Mouse (Mus musculus) embryo, embryonic 11.5 days (tissue): Measurements from ENCODE around the gene Ano5.

Experiments
- DNase-seq: peaks from one replicate; pipeline ENCODE4 v3.0.0-alpha.2; 2012; ENCODE audit warnings: low read depth, low spot score

Gene Ano5

GRCm38 (mm10) chr7:51629206-51629605, 118.4 kb downstream of the Ano5 start:
- DNase-seq: no peak

- no peak for DNase-seq
These were observed 120.3 kb downstream of the Ano5 start for GRCm38 (mm10) chr7:51631171-51631570.

- DNase-seq: no peak
These were observed 121.9 kb downstream of the Ano5 start for GRCm38 (mm10) chr7:51632543-51633229.

- DNase-seq: no peak
These were observed 122.5 kb downstream of the Ano5 start for GRCm38 (mm10) chr7:51633230-51633844.
